Mouse (Mus musculus) liver, adult (tissue): ENCODE measurements around the gene Gm21891.
"Not testable (repeated sequence)": the region's sequence is repeated elsewhere in the genome, so short reads cannot be mapped to it uniquely, and the experiment has no call there.

ENCODE experiments used
- GATA4 ChIP-seq: IDR thresholded peaks from 2 replicates; pipeline ENCODE4 v1.6.1; 2014; ENCODE audit warnings: mild to moderate bottlenecking, low read length; ENCODE audit not compliant: insufficient replicate concordance

Gm21891 gene

GRCm38 (mm10) chrY:13133392-13133791 lies at the start of gene Gm21891:
Gm21891 (minus strand) TSS chrY:13133492.
- TF ChIP-seq GATA4 = not testable (repeated sequence)

- TF ChIP-seq GATA4 = not testable (repeated sequence)
These were observed 28.4 kb upstream of the Gm21891 start, which contains the start of gene Gm21425 for GRCm38 (mm10) chrY:13161668-13162067. Gm21425 (plus strand) TSS chrY:13161968.
